Mouse (Mus musculus) limb, embryonic 10.5 days (tissue): ENCODE data around the gene Pdlim4. TPM values are rescaled to one million over a fixed set of nuclear protein-coding genes. Genes with fewer than 3 reads are reported as not detected.

ENCODE experiments used
- DNase-seq: peaks from one replicate; pipeline ENCODE4 v3.0.0-alpha.2; 2017; ENCODE audit warnings: low spot score
- H3K27ac ChIP-seq: fragments of 300-500 bp; sonication (generic); 2 replicates; pipeline ENCODE4 v1.5.1; 2016; ENCODE audit warnings: mild to moderate bottlenecking
- H3K27me3 ChIP-seq: fragments of 300-500 bp; sonication (generic); 2 replicates; pipeline ENCODE4 v1.6.1; 2016; ENCODE audit warnings: low read depth, mild to moderate bottlenecking; ENCODE audit not compliant: poor library complexity, severe bottlenecking
- H3K36me3 ChIP-seq: fragments of 300-500 bp; sonication (generic); 2 replicates; pipeline ENCODE4 v1.6.1; 2016; ENCODE audit warnings: mild to moderate bottlenecking, moderate library complexity
- H3K4me1 ChIP-seq: fragments of 300-500 bp; sonication (generic); 2 replicates; pipeline ENCODE4 v1.6.1; 2016
- H3K4me3 ChIP-seq: fragments of 300-500 bp; sonication (generic); 2 replicates; pipeline ENCODE4 v1.5.1; 2016; ENCODE audit warnings: mild to moderate bottlenecking, moderate library complexity
- H3K9me3 ChIP-seq: fragments of 300-500 bp; sonication (generic); replicated peaks from 2 replicates; pipeline ENCODE4 v1.6.1; 2016; ENCODE audit warnings: mild to moderate bottlenecking
- WGBS: fragments of 180-500 bp; shearing (Covaris S2); methylation state at CpG from one replicate; pipeline ENCODE4 v1.1.7; 2016; 5-methylcytosine and 5-hydroxymethylcytosine counted together
- polyA plus RNA-seq: library from polyadenylated mRNA; unstranded; fragments of >200 nt; fragmentation: Nextera tagmentation; extraction: Ambion mirVana; gene quantifications from 2 replicates; pipeline ENCODE4 v1.2.1, GENCODE M21; 2016

The Pdlim4 gene
- 160 and 171 TPM in 2 replicates for polyA plus RNA-seq

DNA sequence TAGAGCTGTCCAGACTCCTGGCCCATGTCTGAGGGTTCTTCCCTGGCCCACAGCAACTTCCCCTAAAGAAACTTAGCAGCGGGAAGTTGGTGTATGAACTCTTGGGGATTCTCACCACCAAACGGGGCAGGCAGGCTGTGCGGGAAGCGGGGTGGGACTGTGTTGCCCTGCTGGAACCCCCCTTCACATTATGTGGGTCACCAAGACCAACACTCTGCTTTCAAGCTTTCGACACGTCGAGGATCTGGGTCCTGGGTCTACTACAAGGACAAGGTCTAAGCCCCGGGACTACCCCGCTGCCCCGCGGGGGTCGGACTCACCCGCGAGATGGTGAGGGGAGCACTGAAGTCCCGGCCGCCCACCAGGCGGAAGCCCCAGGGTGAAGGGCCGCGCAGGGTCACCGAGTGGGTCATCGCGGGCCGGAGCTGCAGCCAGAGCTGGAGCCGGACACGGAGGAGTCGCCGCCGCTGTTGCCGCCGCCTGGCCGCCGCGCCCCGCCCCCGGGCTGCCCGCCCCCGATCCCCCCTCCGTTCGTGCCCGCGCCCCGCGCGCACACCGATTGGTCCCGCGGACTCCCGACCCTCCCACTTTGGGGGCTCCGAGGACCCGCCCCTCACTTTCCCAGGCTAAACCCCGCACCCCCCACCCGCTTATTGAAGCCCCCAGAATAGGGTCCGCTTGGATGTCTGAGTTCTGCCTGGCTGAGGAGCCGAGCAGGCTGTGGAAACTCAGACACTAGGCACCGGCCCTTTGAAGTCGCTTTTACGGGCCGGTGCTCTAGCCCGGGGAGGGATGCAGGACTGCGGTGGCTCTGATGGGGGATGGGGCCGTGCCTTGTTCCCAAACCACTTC, at the start of gene Pdlim4:
TSS of gene Pdlim4 (minus strand) at position 495 of the 852 bp plus-strand sequence.
- 1% methylated on average over 61 of the region's 61 CpGs for WGBS
- Histone ChIP-seq H3K36me3 (peaks cover 28% of the 10 kb centered on the region), H3K4me3 (peak within 1 kb of the TSS; percentile 66), H3K27me3 (no peaks in the 10 kb centered on the region), H3K4me1 (peaks cover 66% of the 10 kb centered on the region), H3K27ac (peak within 1 kb of the TSS; percentile 93), H3K9me3 (no peaks in the 10 kb centered on the region)
- peak; percentile 90 for DNase-seq

DNA sequence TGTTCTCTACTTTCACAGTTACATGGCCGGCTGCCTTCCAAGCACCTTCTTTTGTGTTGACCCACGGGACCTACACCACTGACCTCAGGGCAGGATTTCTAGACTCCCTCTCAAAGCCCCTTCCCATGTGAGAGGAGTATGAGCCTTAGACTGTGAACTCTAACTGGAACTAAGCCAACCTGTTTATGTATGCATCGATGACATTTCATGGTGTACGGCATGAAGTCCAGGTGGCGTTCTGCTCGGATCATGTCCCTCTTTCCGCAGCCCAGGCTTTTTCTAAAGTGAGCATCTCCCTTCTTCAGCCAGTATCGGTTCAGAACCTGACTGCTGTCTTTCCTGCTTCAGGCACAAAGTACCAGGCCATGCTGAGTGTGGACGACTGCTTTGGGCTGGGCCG, 48.3 kb upstream of the Pdlim4 start:
- H3K36me3 ChIP-seq: peaks cover 37% of the 10 kb centered on the region
- peaks cover 28% of the 10 kb centered on the region for H3K4me1 ChIP-seq
- no peak for DNase-seq
- 93% methylated on average over 10 of the region's 10 CpGs for WGBS
- H3K9me3 ChIP-seq: no peaks in the 10 kb centered on the region
- no peak overlapping the region for H3K4me3 ChIP-seq
- H3K27me3 ChIP-seq: no peaks in the 10 kb centered on the region
- no peak overlapping the region for H3K27ac ChIP-seq

DNA sequence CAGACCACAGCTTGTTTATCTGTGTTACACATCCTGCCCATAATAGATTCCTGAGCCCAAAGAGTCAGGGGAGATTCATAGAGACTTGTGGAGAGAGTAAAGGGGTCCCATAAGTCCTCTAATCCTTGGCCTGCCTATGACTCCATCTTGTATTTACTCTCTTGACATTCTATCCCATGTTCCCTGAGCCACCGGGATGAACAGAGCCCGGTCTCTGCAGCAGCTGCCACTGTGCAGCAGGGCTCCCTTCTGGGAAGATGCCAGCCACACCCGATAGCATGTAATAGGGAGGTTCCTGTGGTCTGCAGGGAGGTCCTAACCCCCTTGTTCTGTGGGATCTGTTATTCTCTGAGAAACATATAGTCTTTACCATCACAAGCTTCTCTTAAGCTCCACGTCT, 47.6 kb upstream of the Pdlim4 start:
- H3K27me3 ChIP-seq: no peaks in the 10 kb centered on the region
- no peak for DNase-seq
- WGBS: 91% methylated on average over 4 of the region's 4 CpGs
- peaks cover 30% of the 10 kb centered on the region for H3K4me1 ChIP-seq
- H3K4me3 ChIP-seq: no peak overlapping the region
- peaks cover 37% of the 10 kb centered on the region for H3K36me3 ChIP-seq
- no peaks in the 10 kb centered on the region for H3K9me3 ChIP-seq
- no peak overlapping the region for H3K27ac ChIP-seq

DNA sequence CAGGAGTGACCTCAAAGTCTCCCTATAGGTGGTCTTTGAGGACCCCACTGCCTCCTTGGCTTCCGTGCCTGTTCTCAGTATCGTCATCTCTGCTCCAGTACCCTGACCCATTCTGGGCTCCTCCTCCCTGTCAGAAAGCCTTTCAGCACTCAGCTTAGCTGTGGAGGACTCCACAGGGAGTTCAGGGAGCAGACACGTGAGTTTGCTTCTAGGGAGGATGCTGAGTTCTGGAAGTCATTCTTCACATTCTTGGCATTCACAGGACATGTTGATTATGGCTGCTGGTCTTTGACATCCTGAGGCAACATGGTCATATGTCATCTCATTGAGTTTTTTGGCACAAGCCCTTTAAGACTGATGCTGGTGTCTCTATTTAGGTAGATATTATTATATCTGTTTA, 47.1 kb upstream of the Pdlim4 start:
- no peak overlapping the region for H3K4me3 ChIP-seq
- H3K9me3 ChIP-seq: no peaks in the 10 kb centered on the region
- no peaks in the 10 kb centered on the region for H3K27me3 ChIP-seq
- peaks cover 42% of the 10 kb centered on the region for H3K36me3 ChIP-seq
- no peak overlapping the region for H3K27ac ChIP-seq
- WGBS: 67% methylated on average over 3 of the region's 3 CpGs
- H3K4me1 ChIP-seq: peaks cover 30% of the 10 kb centered on the region
- no peak for DNase-seq

DNA sequence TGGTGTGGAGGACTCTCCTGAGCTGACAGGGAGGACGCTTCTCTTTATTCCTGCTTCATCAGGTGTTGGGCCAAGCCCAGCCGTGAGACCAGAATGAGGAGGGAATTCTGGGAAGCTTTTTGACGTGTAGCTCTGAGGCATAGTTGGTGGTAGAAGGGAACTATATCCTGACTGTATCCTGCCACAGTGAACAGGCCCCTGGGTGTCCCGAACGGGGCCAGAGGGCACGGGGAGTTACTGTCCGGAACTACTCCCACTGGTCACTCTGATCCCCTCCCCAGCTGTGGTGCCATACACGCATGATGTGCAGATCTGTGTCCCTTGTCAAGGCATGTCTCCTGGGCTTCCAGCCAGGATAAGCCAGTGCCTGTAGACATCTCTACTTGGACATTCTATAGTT, 46.5 kb upstream of the Pdlim4 start:
- Histone ChIP-seq H3K4me3 (no peak overlapping the region), H3K9me3 (no peaks in the 10 kb centered on the region), H3K36me3 (peaks cover 43% of the 10 kb centered on the region), H3K27me3 (no peaks in the 10 kb centered on the region), H3K27ac (no peak overlapping the region), H3K4me1 (peaks cover 30% of the 10 kb centered on the region)
- no peak for DNase-seq
- WGBS: 89% methylated on average over 8 of the region's 8 CpGs

DNA sequence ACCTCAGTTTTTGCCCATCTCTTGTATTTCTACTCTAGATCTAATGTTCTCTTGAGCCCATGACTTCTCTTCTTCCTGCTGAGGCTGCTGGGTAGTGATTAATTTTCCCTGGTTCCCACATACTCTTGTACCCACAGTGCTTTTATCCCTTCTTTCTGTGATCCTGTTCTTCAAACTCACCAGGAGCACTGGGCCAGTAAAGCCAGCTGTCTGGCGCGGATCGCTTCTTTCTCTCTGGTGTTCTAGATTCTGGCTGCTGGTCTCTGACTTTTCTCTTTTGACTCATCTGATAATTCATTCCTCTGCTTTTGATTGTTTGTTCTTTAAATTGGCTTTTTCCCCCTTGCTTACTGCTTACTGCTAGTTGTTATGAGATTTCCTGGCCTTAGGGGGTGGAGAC, 45.9 kb upstream of the Pdlim4 start:
- H3K27ac ChIP-seq: no peak overlapping the region
- 95% methylated on average over 3 of the region's 3 CpGs for WGBS
- peaks cover 43% of the 10 kb centered on the region for H3K36me3 ChIP-seq
- H3K4me1 ChIP-seq: peaks cover 30% of the 10 kb centered on the region
- DNase-seq: no peak
- H3K27me3 ChIP-seq: no peaks in the 10 kb centered on the region
- no peaks in the 10 kb centered on the region for H3K9me3 ChIP-seq
- no peak overlapping the region for H3K4me3 ChIP-seq

DNA sequence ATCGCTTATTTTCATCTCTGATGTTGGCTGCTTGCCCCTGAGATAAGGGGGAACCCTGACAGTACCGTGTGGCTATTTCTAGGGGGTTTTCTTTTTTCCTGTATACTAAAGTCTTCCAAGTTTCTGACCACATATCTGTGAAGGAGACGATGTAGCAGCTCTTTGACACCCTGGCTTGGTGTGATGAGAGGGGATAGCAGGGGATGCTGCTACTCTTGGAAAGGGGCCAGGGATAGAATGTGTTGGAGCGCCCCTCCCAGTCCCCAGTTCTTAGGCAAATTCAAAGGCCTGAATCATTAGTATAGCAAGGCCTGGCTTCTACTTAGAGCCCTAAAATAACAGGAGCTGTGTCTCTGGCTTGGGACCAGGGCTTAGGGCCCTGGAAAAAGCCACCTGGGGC, 44.5 kb upstream of the Pdlim4 start:
- peaks cover 32% of the 10 kb centered on the region for H3K36me3 ChIP-seq
- H3K9me3 ChIP-seq: no peaks in the 10 kb centered on the region
- H3K4me3 ChIP-seq: peak overlapping the region; percentile 34
- DNase-seq: no peak
- peak overlapping the region; percentile 90 for H3K27ac ChIP-seq
- H3K4me1 ChIP-seq: peaks cover 26% of the 10 kb centered on the region
- no peaks in the 10 kb centered on the region for H3K27me3 ChIP-seq
- 41% methylated on average over 4 of the region's 4 CpGs for WGBS

DNA sequence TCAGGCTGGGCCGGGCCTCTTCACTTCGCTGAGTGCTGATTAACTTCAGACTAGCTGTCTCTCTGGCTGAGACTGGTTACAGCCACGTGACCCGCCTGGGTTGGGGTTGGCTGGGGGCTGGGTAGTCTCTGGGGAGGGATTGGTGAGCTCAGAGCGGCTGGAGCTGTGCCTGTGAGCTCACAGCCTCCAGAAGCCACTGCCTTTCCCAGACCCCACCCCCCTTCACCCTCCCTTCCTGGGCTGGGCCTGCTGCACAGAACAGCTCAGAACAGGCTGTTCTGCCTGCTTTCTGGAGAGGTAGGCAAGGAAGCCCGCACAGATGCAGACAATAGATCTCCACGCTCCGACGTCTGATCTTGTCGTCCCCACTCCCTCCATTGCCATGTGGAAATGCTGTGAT, 44.1 kb upstream of the Pdlim4 start:
- peak overlapping the region; percentile 90 for H3K27ac ChIP-seq
- WGBS: 2% methylated on average over 10 of the region's 10 CpGs
- H3K9me3 ChIP-seq: no peaks in the 10 kb centered on the region
- DNase-seq: peak; percentile 91
- H3K36me3 ChIP-seq: peaks cover 30% of the 10 kb centered on the region
- peaks cover 26% of the 10 kb centered on the region for H3K4me1 ChIP-seq
- peak overlapping the region; percentile 34 for H3K4me3 ChIP-seq
- H3K27me3 ChIP-seq: no peaks in the 10 kb centered on the region

DNA sequence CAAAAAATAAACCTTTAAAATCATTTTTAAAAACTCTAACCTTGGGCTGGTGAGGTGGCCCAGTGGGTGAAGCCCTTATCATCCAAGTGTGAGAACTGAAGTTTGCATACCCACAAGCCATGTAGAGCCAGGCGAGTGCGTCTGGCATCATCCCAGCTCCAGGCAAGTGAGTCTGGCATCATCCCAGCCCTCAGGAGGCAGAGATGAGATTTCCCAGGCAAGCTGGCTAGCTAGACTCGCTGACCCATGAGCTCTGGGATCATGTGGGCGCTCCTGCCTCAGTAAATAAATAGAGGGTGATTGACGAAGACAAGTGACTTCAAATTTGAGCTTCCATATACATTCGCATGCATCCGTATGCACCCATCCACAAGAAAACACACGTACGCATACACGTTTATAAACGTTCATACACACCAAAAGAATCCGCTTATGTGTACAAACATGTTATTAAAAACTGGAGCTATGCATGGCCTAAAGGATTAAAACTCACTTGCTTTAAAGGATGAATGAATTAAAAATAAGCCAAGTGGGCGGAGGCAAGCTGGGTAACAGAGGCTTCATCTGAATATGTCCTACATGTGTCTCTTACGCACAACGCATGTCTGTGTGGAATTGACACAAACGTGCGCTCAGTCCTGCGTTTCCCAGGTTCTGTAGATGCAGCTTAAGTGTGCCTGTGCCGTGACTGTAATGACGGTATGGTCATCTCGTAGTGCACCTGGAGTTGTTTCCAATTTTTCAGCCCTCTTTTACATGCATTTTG, 43.3 kb upstream of the Pdlim4 start:
- Histone ChIP-seq H3K27ac (peak overlapping the region; percentile 90), H3K27me3 (no peaks in the 10 kb centered on the region), H3K36me3 (peaks cover 23% of the 10 kb centered on the region), H3K4me3 (peak overlapping the region; percentile 34; the same call in 1 of the 2 replicates), H3K4me1 (peaks cover 26% of the 10 kb centered on the region), H3K9me3 (no peaks in the 10 kb centered on the region)
- no peak for DNase-seq
- WGBS: 84% methylated on average over 21 of the region's 21 CpGs

DNA sequence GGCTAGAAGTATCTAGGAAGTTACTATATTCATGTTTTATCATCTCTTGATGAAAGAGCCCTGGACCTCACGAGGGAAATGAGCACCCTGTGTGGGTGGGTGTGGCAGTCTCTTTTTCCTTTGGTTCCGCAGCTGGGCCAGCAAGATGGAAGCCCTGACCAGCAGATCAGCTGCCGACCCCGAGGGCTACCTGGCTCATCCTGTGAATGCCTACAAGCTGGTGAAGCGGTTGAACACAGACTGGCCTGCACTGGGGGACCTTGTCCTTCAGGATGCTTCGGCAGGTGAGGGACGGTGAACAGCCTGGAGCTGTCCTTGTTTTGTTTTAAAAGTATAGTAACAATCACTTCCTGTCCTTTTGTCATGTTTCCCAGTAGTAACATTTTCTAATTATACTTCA, 42.5 kb upstream of the Pdlim4 start:
- DNase-seq: no peak
- peaks cover 26% of the 10 kb centered on the region for H3K4me1 ChIP-seq
- 92% methylated on average over 7 of the region's 7 CpGs for WGBS
- no peaks in the 10 kb centered on the region for H3K27me3 ChIP-seq
- peaks cover 16% of the 10 kb centered on the region for H3K36me3 ChIP-seq
- H3K27ac ChIP-seq: no peak overlapping the region
- no peaks in the 10 kb centered on the region for H3K9me3 ChIP-seq
- H3K4me3 ChIP-seq: no peak overlapping the region

DNA sequence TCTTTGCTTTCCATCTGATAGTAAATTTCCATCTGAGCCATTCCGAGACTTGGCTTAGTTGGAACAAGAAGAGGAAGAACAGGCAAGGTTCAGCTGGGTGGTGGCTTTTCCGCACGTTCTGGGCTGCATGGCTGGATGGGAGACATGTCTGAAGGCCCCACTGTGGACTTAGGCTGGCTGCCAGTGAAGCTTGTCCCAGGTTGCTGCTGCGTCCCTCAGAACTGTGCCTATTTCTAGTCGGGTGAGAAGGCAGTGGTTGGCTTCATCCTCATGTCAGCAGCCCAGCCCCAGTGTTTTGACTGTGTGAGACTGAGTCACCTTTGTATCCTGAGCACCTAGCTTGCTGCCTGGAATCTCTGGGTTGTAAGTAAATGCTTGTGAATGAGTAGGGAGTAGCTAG, 40.1 kb upstream of the Pdlim4 start:
- H3K9me3 ChIP-seq: no peaks in the 10 kb centered on the region
- H3K27me3 ChIP-seq: no peaks in the 10 kb centered on the region
- peaks cover 20% of the 10 kb centered on the region for H3K4me1 ChIP-seq
- no peak for DNase-seq
- no peak overlapping the region for H3K4me3 ChIP-seq
- 88% methylated on average over 5 of the region's 5 CpGs for WGBS
- H3K36me3 ChIP-seq: peaks cover 14% of the 10 kb centered on the region
- no peak overlapping the region for H3K27ac ChIP-seq

DNA sequence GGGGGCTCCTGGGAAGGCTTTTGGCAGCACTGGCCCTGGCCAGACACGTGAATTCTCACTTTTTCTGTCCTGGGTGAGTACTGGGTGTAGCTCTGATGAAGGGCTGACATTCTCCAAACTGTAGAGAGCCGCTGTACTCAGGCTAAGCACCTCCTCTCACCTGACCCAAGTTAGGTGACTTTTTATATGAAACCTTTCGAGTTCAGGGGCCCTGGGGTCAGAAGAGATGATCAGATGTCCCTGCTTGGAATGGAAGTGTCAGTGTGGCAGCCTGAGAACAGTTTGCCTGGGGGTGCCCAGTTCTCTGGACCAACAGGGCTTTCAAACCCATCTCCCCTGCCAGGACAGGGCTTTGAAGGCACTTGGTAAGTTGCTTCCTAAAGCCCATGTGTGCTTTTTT, 39.3 kb upstream of the Pdlim4 start:
- H3K27me3 ChIP-seq: no peaks in the 10 kb centered on the region
- no peaks in the 10 kb centered on the region for H3K9me3 ChIP-seq
- DNase-seq: no peak
- H3K27ac ChIP-seq: no peak overlapping the region
- H3K4me3 ChIP-seq: no peak overlapping the region
- WGBS: 83% methylated on average over 3 of the region's 3 CpGs
- peaks cover 14% of the 10 kb centered on the region for H3K36me3 ChIP-seq
- peaks cover 17% of the 10 kb centered on the region for H3K4me1 ChIP-seq

DNA sequence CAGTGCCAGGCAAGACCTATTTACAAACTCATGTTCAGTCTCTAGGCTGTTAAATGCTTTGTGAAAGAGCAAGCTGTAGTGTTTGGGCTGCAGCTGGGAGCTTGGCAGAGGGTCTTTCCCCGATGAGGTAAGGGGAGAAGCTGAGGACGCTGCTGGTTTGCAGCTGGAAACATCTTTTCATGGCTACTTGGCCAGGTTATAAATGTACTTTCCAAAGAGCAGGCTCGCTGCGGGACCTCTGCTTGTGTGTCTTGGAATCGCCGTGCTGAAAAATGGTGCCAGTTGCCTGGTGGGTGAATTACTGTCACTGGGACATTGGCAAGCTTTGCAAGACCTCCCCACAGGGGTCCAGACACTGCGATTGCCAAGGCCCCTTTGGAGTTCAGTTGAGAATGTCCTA, 38.4 kb upstream of the Pdlim4 start:
- Histone ChIP-seq H3K36me3 (peaks cover 14% of the 10 kb centered on the region), H3K9me3 (no peaks in the 10 kb centered on the region), H3K4me1 (peaks cover 17% of the 10 kb centered on the region), H3K27ac (no peak overlapping the region), H3K4me3 (no peak overlapping the region), H3K27me3 (0 out of 2 replicates have a peak, but pooled peaks cover 6% of the 10 kb centered on the region)
- no peak for DNase-seq
- WGBS: 93% methylated on average over 7 of the region's 7 CpGs
